Mouse (Mus musculus) v-Abl transformed pro-B cells (cell line): Measurements from ENCODE around the gene Hmx3.

Experiments
- in situ Hi-C, 2 experiments: fragments of 400-800 bp; cut with MboI; formaldehyde crosslinking; loops; one replicate each; pipeline ENCODE4 v1.15.1; 2025; ENCODE audit not compliant: unreplicated experiment in 2 of 2

Hmx3 gene

GRCm38 (mm10) chr7:131554341-131555180 lies 11.9 kb downstream of the Hmx3 start:
- in situ Hi-C loops: loop anchor here (5.0 to 25.0 kb wide), 7 partner anchors 140 to 1942 kb away; partner anchors contain the start of genes Abraxas2 (in 1 of the 2), Acadsb (in 1 of the 2), Ate1 (in 1 of the 2) and Eef1akmt2 (in 1 of the 2)

GRCm38 (mm10) chr7:131555301-131556081 lies 12.8 kb downstream of the Hmx3 start:
- in situ Hi-C loops: loop anchor here (5.0 to 25.0 kb wide), 7 partner anchors 141 to 1943 kb away; partner anchors contain the start of genes Abraxas2 (in 1 of the 2), Acadsb (in 1 of the 2), Ate1 (in 1 of the 2) and Eef1akmt2 (in 1 of the 2)

GRCm38 (mm10) chr7:131556116-131556515 lies 13.4 kb downstream of the Hmx3 start:
- in situ Hi-C loops: loop anchor here (5.0 to 25.0 kb wide), 7 partner anchors 141 to 1944 kb away; partner anchors contain the start of genes Abraxas2 (in 1 of the 2), Acadsb (in 1 of the 2), Ate1 (in 1 of the 2) and Eef1akmt2 (in 1 of the 2)

- in situ Hi-C loops: loop anchor here (5.0 to 25.0 kb wide), 7 partner anchors 142 to 1944 kb away; partner anchors contain the start of genes Abraxas2 (in 1 of the 2), Acadsb (in 1 of the 2), Ate1 (in 1 of the 2) and Eef1akmt2 (in 1 of the 2)
Observed at GRCm38 (mm10) chr7:131556541-131557271, 14.0 kb downstream of the Hmx3 start.

- in situ Hi-C loops: loop anchor here (5.0 to 25.0 kb wide), 7 partner anchors 143 to 1945 kb away; partner anchors contain the start of genes Abraxas2 (in 1 of the 2), Acadsb (in 1 of the 2), Ate1 (in 1 of the 2) and Eef1akmt2 (in 1 of the 2)
Observed at GRCm38 (mm10) chr7:131557751-131558150, 15.1 kb downstream of the Hmx3 start.

GRCm38 (mm10) chr7:131559986-131560696 lies 17.5 kb downstream of the Hmx3 start, which contains the start of gene Bub3:
Gene Bub3, plus strand, starts transcription at chr7:131560222.
- in situ Hi-C loops: loop anchor here (5.0 to 25.0 kb wide), 8 partner anchors 145 to 1948 kb away; partner anchors contain the start of genes 2310057M21Rik (in 1 of the 2), Abraxas2 (in 1 of the 2), Acadsb (in 1 of the 2) and Ate1 (in 1 of the 2)

- in situ Hi-C loops: loop anchor here (5.0 to 25.0 kb wide), 5 partner anchors 198 to 1948 kb away; partner anchors contain the start of genes 2310057M21Rik (in 1 of the 2), Abraxas2 (in 1 of the 2) and Eef1akmt2 (in 1 of the 2)
Observed at GRCm38 (mm10) chr7:131560697-131561042, 18.0 kb downstream of the Hmx3 start.

GRCm38 (mm10) chr7:131575246-131575645 lies 32.6 kb downstream of the Hmx3 start:
- in situ Hi-C loops: no loop called here

- in situ Hi-C loops: no loop called here
Observed at GRCm38 (mm10) chr7:131582178-131582577, 39.5 kb downstream of the Hmx3 start.

GRCm38 (mm10) chr7:131585551-131585950 lies 42.9 kb downstream of the Hmx3 start:
- in situ Hi-C loops: no loop called here
